Mouse (Mus musculus): ENCODE measurements around the gene Sbk1. TPM values are rescaled to one million over a fixed set of nuclear protein-coding genes. Genes with fewer than 3 reads are reported as not detected.
A peak's percentile ranks its signal among the peaks of the same experiment; 100 is the strongest.

Gene Sbk1
- total RNA-seq (2021) = 10 to 100 TPM; 40.7 to 52.5 TPM
- long read RNA-seq, experiment 1, full-length matches to known transcripts = 33 of 60 reads
- long read RNA-seq, experiment 1, partial matches to known transcripts = 24 of 60 reads
- long read RNA-seq, experiment 1, other reads (novel, unspliced or antisense) = 3 of 60 reads
- long read RNA-seq, experiment 2, full-length matches to known transcripts = 74 of 90 reads
- long read RNA-seq, experiment 2, partial matches to known transcripts = 11 of 90 reads
- long read RNA-seq, experiment 2, other reads (novel, unspliced or antisense) = 5 of 90 reads

DNA sequence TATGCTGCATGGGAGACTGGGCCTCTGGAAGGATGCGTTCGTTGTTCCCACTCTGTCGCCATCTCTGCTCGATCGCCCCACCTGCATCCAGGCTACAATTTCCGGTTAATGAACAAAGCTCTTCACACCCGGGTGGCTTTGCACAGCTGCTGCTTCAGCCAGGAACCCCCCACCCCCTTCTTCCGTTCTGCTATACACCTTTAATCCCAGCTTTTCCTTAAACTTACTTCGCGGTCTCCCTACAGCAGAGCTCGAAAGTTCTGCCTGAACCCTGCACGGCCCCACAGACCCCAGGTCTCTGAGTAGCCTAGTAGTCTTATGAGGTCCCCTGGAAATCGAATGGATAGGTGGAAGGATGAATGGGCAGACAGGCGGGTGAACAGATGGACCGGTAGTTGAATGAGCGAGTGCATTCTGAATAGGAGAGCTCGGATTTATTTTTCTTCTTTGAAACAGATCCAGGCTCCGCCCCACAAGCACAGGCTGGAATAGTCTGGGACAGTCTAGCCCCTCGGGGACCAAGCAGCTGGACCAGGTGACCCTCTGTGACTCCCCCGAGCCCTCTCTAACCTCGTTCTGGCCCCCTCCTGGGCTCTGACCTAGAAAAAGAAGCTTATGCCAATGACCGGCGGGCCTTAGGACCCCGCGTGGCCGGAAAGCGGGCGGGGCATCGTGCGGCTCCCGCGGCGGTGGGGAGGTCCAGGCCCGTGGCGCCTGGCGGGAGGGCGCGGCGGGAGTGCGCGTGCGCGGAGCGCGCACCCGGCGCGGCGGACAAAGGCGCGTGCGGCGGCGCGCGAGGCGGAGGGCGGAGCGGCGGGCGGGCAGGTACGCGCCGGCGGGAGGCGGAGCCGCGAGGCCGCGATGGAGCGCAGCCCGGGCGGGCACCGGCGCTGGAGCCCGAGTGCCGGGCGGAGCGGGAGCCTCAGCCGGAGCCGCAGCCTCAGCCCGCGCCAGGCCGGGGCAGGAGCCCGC, at the start of gene Sbk1:
Sbk1 (plus strand) TSS at position 908 of the 972 bp plus-strand sequence.
- peak; percentile 94 for DNase-seq

DNA sequence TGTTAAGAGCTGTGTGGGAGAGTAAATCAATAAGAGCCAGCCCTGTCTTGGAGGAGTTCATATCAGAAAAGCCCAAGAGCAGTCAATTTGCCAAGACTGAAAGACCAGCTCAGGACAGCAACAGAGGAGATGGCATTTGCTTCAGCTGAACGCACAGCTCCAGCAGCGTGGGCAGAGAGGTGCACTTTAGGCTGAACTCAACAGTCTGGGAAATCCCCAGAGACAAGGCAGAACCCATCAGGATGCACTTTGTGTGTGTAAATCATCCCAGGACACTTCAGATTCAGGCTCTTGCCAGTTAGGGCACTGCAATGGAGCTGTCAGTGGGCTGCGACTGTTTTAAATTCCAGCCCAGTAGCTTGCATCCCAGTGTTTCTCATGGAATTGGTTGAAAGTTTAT, 49.7 kb upstream of the Sbk1 start:
- DNase-seq = no peak

DNA sequence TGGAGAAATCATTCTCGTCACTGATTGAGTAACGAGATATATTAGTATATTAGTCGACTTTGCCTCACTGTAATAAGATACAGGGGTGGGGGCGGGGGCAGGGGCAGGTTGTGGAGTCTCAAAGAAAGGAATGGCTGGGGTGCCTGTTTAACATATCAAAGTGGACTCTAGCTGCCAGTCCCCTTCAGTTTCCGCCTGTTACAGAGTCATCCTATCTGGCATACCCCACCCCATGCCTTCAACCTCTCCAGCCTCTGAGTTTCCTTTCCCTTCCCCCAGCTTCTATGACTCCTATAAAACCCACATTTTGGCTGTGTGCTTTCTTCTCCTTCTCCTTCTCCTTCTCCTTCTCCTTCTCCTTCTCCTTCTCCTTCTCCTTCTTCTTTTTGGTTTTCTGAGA, 46.3 kb upstream of the Sbk1 start:
- no peak for DNase-seq

DNA sequence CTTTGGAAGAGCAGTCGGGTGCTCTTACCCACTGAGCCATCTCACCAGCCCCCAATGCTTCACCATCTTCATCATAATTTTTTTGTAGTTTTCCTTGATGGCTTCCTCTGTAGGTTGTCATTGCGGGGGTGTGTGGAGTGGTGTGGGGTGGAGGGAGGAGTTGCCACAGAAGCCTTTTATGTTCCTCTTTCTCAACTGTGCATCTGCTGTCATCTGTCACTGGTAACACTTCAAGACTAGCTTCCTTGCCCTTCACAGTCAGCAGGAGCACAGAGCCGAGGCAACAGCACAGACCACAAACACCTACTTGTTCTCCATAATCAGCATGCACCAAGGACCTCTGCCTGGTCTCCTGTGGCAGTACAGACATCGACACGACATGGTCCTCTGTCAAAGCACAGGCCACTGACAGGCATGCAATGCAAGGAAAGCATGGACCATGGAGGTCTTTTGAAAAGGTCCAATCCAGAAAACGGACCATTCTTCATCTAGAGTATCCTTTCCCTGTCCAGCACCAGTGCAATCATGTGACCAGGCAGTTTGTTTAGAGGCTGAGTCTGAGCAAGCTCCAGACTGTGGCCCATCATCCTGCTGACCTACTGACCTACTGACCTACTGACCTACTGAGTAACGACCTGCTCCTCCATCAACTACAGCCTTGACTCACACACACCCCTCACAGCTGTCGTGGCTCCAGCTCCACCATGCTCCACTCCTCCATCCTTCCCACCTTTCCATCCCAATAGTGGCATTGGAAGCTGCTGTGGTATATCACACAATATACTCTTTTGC, 41.9 kb upstream of the Sbk1 start:
- no peak for DNase-seq

DNA sequence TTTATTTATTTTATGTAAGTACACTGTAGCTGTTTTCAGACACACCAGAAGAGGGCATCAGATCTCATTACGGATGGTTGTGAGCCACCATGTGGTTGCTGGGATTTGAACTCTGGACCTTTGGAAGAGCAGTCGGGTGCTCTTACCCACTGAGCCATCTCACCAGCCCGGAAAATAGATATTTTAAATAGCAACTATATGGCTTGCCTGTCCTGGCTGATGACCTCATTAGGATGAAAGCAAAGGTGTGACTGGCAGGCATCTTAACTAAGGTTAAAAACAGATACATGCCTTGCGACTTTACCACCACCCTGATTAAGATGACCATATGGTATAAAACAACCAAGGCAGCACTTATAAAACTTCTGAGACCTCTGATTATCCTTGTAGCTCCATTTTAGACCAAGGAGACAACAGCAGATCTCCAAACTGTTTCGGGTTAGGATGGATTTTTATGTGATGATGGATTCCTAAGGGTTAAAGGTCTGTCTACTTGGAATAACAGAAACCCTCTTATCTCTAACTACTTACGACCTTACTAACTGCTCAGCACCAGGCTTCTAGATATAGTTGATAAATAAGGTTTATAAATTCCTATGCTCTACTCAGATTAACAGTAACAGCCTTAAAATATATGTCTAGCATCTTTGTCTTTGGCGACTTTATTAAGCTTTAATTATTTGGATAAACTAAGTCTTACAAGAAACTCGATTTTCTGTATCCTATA, 39.9 kb upstream of the Sbk1 start:
- DNase-seq = no peak

DNA sequence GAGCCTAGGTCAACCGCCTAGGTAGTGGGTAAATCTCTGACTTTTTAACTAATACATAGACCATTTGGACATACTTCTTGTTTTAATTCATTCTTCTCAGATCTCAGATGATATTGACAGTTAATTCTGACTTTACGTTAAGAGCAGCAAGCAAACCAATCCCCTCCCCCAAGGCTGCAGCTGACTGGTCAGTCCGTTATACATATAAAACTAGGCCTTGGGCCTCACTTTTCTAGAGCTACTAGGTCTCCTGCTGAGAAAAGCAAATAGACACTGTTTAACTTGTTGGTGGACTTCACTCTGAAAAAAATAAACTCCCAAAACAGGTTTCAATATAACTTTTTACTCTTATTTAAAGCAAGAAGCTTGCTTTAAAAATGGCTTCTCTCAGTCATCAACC, 37.8 kb upstream of the Sbk1 start:
- DNase-seq = no peak

DNA sequence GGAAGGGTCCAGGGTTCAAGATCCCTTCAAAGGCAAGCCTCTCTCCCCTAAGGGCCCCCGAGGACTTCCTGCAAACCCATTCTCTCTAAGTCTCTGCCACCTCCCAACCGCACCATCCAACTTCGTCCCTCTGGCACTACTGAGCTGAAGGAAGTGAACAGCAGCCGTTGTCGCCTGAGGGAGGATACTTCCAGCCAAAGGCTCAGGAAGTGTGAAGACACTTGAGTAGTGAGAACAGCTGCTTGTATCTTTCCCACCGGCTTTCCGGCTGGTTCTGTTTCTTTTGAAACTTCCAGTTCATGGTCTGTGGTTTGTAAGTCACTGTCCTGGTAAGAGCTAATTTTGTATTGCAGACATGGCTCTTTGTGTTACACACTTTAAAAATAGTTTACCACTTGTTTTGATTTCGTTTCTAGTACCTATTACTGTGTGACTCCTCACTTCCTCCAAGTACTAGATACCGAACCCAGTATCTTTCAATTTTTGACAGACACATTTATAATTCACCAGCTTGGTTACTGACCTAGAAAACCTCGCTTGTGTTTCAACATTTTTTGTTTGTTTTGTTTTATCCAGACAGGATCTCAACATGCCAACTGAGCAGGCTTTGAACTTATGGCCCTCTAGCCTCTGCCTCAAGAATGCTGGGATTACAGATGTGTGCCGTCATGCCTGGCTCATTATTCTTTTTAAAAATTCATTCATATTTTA, 36.2 kb upstream of the Sbk1 start:
- DNase-seq = no peak

DNA sequence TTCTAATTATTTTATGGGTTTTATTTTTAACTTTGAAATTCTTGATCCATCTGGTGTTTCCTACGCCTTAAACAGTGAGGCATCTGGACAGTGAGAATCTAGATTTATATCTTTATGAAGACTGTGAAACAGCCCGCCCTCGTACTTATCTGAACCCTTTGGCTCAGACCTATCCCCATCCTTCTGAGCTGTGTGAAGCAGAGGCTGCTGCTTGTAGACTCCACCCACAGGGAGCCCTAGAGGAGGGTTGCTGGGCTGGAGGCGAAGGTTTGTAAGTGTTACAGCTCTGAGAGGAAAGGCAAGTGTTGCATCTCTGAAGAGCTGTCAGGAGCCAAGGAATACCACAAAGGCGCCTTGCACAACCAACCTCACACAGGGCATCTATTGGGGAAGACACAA, 35.6 kb upstream of the Sbk1 start:
- no peak for DNase-seq

DNA sequence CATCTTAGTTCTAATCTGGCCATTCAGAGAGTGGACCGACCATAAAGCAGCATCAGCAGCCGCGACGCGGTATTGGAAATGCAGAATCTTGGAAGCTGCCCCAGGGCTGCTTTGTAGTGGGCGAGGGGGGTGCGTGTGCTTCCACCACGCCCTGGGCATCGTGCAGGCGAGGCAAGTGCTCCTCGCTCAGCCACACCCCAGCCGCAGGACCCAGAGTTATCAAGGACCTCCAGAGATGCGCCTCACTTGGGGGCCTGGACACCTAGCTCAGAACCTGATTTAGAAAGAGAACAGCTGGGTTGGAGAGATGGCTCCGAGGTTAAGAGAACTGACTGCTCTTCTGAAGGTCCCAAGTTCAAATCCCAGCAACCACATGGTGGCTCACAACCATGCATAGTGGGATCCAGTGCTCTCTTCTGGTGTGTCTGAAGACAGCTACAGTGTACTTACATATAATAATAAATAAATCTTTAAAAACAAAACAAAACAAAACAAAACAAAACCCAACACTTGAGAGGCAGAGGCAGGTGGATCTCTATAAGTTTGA, 31.5 kb upstream of the Sbk1 start:
- no peak for DNase-seq

DNA sequence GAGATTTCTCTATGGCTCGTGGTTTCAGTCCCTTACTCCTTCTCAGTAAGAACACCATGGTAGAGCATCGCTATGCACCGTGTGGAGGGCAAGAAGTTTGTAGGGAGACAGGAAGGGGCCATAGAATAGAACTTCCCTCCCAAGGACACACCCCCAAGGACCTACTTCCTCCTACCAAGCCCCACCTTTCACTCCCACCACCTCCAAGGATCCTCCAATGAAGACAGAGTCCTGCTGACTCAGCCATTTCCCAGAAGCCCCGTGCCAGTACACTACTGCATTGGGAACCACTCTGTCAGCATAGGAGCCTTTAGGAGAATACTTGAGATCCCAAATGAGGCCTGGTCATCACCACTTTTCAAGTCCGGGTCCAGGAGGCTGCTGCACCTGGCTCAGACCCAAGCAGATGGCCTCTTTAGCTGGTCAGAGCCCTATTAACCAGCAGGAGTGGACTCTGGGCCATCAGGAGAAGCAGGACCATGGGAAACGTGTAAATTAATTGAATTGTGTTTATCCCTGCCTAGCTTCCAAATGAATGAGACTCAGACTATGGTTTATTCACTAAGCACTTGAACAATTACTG, 28.2 kb upstream of the Sbk1 start:
- DNase-seq = no peak

DNA sequence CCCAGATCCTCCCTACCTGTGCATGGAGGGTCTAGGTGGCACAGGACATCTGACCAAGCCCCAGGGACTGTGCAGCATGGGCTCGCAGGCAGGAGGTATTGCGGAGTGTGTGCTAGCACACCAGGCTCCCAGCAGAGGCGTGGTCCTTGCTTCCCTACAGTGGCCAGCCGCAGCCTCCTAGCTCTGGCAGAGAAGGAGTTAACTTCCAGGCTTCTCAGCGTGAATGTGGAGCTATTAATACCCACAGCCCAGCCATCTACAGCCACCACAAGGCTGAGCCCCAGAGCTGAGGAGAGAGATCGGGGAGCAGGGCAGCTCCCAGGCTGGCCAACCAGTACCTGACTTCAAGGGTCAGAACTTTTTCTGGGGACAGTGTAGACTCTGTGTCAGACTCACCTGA, 24.3 kb upstream of the Sbk1 start:
- DNase-seq = no peak

DNA sequence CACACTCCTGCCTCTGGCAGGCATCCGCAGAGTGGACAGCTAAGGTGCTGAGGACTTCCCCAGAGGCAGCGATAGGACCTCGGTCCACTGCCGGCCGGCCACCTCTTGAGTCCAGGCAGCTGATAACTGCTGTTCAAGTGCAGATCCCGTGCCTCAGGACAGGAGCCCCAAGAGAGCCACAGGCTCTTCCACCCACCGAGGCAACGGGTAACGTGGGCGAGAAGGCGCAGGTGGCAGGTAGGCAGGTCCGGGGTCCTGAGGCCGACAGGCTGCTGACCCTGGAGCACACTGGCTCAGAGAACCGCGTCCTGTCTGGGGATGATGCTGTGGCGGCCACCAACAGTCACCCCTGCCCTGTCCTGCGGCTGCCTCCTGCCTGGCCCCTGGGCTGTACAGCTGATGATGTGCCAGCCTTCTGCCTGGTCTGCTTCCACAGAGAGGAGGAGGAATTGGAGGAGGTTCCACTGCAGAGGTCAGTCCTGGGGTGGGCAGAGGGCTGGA, 23.7 kb upstream of the Sbk1 start:
- no peak for DNase-seq

DNA sequence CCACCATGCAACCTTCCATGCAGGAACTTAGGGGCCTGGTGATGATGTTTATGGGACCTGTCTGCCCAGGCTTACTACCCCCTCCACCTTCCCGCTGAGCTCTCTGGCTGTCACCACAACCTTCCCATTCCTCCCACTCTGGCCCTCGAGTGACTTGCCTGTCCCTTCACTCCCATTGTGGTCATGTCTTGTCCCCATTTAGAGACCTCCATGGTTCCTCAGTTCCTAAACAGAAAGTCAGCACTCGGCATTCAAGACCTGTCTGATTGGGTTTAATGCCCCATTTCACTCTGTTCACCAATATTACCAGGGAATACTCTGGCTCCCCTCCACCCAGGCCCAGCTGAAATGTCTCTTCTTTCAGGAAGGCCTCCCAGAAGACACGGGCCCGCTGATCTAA, 23.3 kb upstream of the Sbk1 start:
- no peak for DNase-seq

DNA sequence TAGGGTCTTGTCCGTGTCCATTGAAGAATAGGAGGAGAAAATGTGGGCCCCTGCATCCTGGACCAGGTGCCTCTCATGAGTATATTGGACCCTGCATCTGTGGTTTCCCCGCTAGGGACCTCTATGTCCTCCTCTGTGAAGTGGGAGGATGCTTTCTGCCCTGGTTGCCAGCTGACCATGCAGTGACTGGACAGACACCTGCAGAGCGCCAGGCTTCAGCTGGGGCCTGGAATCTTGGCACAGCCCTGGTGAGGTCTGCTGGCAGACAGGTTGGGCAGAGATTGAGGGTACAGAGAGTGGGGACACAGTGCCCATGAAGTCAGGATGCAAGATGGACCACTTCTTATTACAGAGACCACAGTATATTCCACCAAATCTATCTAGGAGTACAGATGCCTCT, 22.4 kb upstream of the Sbk1 start:
- no peak for DNase-seq

DNA sequence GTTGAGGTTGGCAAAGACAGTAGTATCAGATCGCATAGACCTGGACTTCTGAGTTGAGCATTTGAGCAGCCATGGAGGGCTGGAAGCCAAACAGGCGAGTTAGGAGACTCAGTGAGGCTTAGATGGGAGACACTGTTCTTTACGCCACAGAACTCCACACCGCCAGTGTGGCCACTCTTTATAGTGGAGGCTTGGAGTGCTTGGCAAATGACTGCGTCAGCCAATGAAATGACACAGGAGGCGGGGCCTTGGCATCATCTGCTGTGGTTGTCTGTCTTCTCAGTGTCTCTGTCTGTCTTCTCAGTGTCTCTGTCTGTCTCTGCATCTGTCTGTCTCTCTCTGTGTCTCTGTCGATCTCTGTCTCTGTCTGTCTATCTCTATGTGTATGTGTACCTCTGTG, 21.9 kb upstream of the Sbk1 start:
- DNase-seq = no peak

DNA sequence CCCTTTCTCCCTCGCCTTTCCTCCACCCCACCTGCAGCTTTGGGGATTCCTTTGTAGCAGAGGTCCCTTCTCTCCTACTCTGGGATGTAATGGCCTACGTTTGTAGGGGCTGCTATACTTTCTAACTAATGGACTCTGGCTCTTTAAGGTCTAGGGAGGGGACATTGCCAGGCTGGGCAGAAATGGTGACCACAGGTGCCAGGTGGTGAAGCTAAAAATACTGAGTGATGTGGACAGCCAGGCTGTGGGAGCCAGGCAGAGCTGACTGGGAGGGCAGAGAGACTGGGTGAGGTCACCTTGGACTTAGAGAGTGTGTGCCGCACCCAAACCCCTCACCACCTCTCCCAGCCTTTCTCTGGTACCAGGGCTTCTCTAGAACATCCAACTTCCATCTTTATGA, 20.7 kb upstream of the Sbk1 start:
- DNase-seq = no peak

DNA sequence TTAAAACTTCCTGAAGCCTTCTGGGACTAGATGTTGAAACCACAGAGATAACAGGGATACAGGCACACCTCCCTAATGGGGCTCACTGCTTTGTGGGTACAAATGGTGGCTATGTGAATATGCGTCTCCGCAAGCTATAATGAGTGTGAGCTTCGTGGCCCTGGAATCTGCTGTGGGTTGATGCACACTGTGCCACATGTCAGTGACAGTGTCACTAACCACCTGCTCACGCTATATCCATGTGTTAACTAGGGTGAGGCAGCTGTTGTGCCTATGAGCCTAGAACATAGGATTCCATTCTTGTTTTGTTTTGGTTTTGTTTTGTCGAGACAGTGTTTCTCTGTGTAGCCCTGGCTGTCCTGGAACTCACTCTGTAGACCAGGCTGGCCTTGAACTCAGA, 20.2 kb upstream of the Sbk1 start:
- DNase-seq = no peak

DNA sequence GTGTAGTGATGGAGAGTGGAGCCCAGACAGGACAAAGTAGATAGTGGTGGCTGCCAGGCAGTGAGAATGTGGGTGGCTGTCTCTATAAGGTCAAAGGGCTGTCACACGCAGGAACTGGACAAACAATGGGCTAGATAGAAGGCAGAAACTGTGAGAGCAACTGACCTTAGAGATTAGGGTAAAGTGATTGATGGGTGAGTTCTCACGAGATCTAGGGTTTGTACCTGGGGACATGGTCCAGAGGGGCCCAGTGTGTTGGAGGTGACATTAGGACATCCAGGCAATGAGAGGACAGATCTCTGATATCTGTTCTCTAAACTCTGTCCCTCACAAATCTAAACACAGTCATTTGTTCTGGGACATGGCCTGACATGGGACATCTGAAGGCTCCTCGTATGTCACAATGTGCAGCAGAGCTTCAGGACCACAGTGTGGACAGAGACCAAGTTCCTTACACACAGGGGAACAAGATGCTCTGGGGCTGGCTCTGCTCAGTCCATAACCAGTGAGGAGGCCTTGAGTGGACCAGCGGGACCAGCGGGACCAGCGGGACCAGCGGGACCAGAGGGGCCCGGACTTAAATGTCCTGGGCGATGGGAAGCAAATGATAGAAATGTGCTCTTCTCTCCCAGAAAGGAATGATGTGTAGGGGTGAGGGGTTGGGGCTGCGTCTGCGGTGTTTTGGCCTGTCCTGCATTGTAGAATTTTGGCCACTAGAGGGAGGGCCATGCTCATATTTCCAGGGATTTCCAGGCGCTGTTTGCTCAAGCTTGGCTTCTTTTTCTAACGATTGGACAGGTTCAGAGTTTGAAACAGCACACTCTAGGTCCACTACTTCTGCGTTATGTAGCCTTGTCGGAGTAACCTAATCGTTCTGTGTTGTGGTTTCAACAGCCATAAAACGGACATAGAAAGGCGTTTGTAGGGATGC, 11.9 kb upstream of the Sbk1 start:
- DNase-seq = peak; percentile 80

DNA sequence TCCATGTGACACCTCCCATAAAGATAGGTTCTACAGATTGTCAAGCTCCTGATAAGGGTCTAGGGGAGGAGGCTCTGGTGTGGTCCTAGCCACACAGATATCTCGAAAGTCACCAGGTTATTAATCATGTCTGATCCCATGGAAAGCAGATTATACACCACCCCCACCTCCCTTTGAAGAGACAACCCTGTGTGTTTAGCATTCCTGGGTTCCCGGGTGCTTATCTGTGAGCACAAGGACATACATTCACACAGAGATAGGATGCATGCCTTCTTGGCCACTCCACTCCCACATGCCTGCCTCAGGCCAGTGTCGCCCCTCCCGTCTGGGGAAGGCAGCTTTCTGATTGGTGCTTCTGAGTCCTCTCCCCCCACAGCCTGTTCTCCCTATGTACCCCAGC, 10.6 kb upstream of the Sbk1 start:
- peak; percentile 21 for DNase-seq
